Mouse (Mus musculus) cerebellum, adult 2 months (tissue): ENCODE data around the gene Sgpp1.

Experiments used
- CTCF ChIP-seq: fragments of 200-500 bp; IDR thresholded peaks from 2 replicates; pipeline ENCODE4 v1.5.1; 2011; ENCODE audit warnings: low read depth, mild to moderate bottlenecking, control low read depth, low read length, moderate library complexity, borderline replicate concordance; ENCODE audit not compliant: insufficient read depth
- POLR2A ChIP-seq: fragments of 200-500 bp; IDR thresholded peaks from 2 replicates; pipeline ENCODE4 v1.6.1; 2011; ENCODE audit warnings: low read length, control low read depth, borderline replicate concordance; ENCODE audit not compliant: insufficient read depth

GRCm38 (mm10) chr12:75682842-75683241, 52.7 kb downstream of the Sgpp1 start:
- no peak for TF ChIP-seq POLR2A
- no peak for TF ChIP-seq CTCF
